Mouse (Mus musculus) left cerebral cortex, postnatal 14 days (tissue): Measurements from ENCODE around the gene Bdkrb2. TPM values are rescaled to one million over a fixed set of nuclear protein-coding genes. Genes with fewer than 3 reads are reported as not detected.
A peak's percentile ranks its signal among the peaks of the same experiment; 100 is the strongest.

Experiments
- DNase-seq, 2 experiments: peaks; one replicate each; pipeline ENCODE4 v3.0.0; 2021 to 2022; ENCODE audit warnings: low spot score in 2 of 2, mixed read lengths in 1 of 2
- intact Hi-C: fragments of 180-260 bp; cut with DNase I; formaldehyde crosslinking; loops from one replicate; pipeline ENCODE4 v1.15.1; 2025
- total RNA-seq, 2 experiments: library from RNA; stranded (reverse); gene quantifications; 2 replicates each; pipeline ENCODE4 v1.2.3; 2021

Bdkrb2 gene
- total RNA-seq, 2 experiments from 2014 or later: 0.19 to 0.64 TPM

GRCm38 (mm10) chr12:105544872-105545271, 18.2 kb upstream of the Bdkrb2 start:
- DNase-seq: no peak
- intact Hi-C loops: no loop called here

GRCm38 (mm10) chr12:105545696-105546435, 17.2 kb upstream of the Bdkrb2 start:
- DNase-seq: no peak
- intact Hi-C loops: no loop called here

- DNase-seq: no peak
- intact Hi-C loops: no loop called here
Observed at GRCm38 (mm10) chr12:105546538-105546937, 16.5 kb upstream of the Bdkrb2 start.

- DNase-seq: no peak
- intact Hi-C loops: no loop called here
Observed at GRCm38 (mm10) chr12:105547151-105547550, 15.9 kb upstream of the Bdkrb2 start.

- intact Hi-C loops: no loop called here
- DNase-seq: no peak
Observed at GRCm38 (mm10) chr12:105548001-105548400, 15.0 kb upstream of the Bdkrb2 start.

- intact Hi-C loops: no loop called here
- no peak for DNase-seq
Observed at GRCm38 (mm10) chr12:105548881-105549280, 14.1 kb upstream of the Bdkrb2 start.

- intact Hi-C loops: no loop called here
- no peak for DNase-seq
Observed at GRCm38 (mm10) chr12:105549835-105550802, 12.9 kb upstream of the Bdkrb2 start.

GRCm38 (mm10) chr12:105551551-105551989, 11.5 kb upstream of the Bdkrb2 start:
- no peak for DNase-seq
- intact Hi-C loops: no loop called here

- no peak for DNase-seq
- intact Hi-C loops: no loop called here
Observed at GRCm38 (mm10) chr12:105554151-105554772, 8.8 kb upstream of the Bdkrb2 start.

GRCm38 (mm10) chr12:105555172-105555571, 7.9 kb upstream of the Bdkrb2 start:
- intact Hi-C loops: no loop called here
- DNase-seq: no peak

- intact Hi-C loops: no loop called here
- no peak for DNase-seq
Observed at GRCm38 (mm10) chr12:105557250-105557925, 5.6 kb upstream of the Bdkrb2 start.

- intact Hi-C loops: no loop called here
- peak; percentile 55 to 68 for DNase-seq
Observed at GRCm38 (mm10) chr12:105561007-105561534, 2.0 kb upstream of the Bdkrb2 start.

- intact Hi-C loops: no loop called here
- DNase-seq: no peak
Observed at GRCm38 (mm10) chr12:105562056-105562820, 788 bp upstream of the Bdkrb2 start.

GRCm38 (mm10) chr12:105563726-105564275, 775 bp downstream of the Bdkrb2 start:
- DNase-seq: no peak
- intact Hi-C loops: no loop called here

GRCm38 (mm10) chr12:105565221-105565620, 2.2 kb downstream of the Bdkrb2 start:
- DNase-seq: no peak
- intact Hi-C loops: no loop called here

- DNase-seq: no peak
- intact Hi-C loops: no loop called here
Observed at GRCm38 (mm10) chr12:105571867-105572266, 8.8 kb downstream of the Bdkrb2 start.

GRCm38 (mm10) chr12:105572622-105573021, 9.6 kb downstream of the Bdkrb2 start:
- intact Hi-C loops: no loop called here

GRCm38 (mm10) chr12:105574356-105574755, 11.3 kb downstream of the Bdkrb2 start:
- no peak for DNase-seq
- intact Hi-C loops: no loop called here

More at GRCm38 (mm10) chr12:105572622-105573021, 9.6 kb downstream of the Bdkrb2 start:
- no peak for DNase-seq
